Mouse (Mus musculus): ENCODE measurements around the gene Unc5b.

Unc5b gene

GRCm38 (mm10) chr10:60800295-60801167 lies 30.9 kb downstream of the Unc5b start:
- DNase-seq (ENCODE audit: low read depth): no peak

DNA sequence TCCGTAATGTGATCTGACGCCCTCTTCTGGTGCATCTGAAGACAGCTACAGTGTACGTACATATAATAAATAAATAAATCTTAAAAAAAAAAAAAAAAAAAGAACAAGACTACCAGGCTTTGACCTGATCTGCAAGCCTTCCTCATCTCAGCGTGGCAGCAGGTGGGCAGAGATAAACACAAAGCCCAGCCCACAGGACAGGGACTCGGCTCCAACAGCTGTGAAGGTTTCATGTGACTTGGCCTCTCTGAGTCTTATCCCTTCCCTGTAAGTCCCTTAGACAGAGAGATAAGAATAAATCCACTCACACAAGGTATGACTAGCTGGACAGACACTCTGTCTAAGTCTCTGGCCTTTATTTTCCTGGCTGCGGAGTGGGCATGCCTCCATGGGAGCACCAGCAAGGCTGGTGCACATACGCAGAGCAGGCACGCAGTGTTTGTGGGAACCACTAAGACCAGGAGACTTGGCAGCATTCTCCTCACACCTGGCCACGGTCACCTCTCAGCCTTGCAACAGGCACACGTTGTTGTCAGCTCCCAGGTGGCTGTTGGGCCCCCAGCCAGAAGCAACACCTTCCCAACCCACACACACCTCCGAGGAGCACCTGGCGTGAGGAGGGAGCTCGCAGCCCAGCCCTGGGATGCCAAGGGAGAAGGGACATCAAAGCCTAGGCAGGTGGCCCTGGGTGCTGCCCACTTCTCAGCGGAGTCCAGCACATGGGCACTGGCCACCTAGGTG lies 33.5 kb downstream of the Unc5b start:
- no peak for DNase-seq (ENCODE audit: low read depth)

DNA sequence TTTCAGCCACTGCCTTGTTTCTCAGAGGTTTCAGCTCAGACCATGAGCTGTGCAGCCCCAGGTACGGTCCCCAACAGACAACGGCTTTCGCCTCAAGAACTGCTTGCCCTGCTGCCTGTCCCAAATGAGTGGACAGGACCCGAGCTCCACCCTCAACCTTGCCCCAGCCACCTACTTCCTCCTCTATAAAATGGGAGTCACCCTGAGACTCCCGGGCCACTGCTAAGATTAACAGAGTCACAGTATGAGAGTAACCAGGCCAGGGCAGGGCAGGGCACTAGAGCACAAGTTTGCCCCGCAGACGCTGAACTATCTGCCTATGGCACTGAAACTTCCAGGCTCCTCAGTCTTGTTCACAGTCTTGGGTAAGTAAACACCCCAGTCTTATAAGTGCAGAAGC lies 34.9 kb downstream of the Unc5b start:
- no peak for DNase-seq (ENCODE audit: low read depth)

GRCm38 (mm10) chr10:60796028-60796427 lies 35.4 kb downstream of the Unc5b start:
- no peak for DNase-seq (ENCODE audit: low read depth)

DNA sequence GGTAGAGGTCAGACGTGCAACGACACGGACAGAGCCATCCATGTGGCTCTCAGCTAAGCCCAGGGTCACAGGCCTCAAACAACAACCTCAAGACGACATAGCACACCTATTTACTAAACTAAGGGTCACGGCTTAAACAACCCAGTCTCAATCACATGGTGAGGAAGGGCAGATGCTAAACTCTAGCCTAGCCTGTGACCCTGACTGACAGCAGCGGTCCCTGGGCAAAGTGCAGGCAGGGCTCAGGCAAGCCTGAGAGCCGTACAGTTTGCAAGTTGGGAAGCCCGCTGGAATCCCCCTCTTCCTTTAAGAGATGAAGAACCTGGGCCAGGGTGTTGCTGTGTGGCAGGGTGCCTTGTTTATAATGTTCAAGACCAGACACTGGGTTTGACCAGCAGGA lies 36.6 kb downstream of the Unc5b start:
- no peak for DNase-seq (ENCODE audit: low read depth)

GRCm38 (mm10) chr10:60794374-60794773 lies 37.0 kb downstream of the Unc5b start:
- no peak for DNase-seq (ENCODE audit: low read depth)

DNA sequence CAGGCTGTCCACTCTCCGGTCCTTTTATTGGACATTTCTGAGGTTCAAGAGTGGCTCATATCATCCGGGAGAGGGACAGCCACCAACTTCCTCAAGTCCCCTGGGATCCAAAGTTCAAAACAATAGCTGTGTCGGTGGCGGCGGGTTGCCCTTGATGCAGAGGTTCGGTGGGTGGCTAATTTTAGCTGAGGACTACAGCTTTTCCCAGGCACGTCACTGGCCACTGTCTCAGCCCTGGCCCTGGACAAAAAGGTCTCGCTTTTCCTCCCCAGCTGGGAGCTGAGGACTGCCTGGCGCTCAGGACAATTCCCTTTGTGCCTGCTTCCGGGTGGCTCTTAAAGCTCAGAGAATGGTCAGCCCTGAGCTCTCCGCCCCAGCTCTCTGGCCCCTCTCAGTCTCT lies 38.5 kb downstream of the Unc5b start:
- no peak for DNase-seq (ENCODE audit: low read depth)

DNA sequence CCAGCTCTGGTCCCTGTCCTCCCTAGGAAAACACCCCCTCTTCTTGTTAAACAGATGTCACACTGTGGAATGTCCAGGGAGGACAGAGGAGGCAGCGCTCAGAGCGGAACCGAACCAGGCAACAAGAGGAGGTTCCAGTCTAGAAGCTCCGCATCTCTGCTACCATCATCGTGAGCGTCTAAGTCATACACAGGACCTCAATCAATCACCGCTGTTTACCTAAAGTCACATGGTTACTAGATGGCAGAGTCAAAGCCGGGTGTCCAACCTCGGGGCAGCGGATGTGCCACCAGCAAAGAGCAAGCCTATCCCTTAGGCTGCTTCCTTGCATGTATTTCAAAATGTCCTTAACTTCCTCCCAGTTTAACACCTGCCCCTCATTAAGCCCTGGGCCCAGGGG lies 39.0 kb downstream of the Unc5b start:
- no peak for DNase-seq (ENCODE audit: low read depth)

- DNase-seq (ENCODE audit: low read depth): no peak
These were observed 40.5 kb downstream of the Unc5b start for GRCm38 (mm10) chr10:60790912-60791311.

DNA sequence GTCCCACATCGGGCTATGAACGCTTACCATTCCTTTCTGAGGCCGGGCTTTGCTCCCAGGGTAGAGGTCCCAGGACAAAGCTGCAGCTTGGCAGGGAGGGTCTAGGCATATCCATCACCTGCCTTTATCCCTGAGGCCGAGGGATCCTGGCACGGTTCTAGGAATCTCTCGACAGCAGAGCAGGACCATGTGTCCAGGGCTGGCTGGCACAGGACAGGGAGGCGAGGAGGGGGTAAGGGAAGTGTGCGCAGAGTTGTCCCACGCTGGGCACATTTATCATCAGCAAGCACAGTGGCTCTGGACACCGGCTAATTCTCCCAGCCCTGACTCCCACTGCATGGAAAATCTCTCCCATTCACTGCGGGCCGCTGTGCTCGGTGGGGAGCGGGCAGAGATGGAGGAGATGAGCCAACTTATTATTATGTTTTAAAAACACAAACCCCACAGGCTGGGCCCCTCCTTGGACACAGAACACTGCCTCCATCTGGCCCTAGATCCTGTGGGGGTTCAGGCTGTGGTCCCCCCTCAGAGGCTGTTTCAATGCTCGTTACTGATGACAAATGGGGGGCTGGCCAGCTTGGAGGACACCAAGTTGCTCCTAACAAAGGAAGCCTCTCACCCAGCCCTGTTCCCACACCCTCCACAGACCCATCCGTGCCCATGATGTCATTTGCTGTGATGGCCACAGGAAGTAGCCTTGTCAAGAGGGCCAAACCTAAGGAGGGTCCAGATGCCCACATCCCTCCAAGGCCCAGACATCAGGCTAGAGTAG lies 43.9 kb downstream of the Unc5b start:
- DNase-seq (ENCODE audit: low read depth): no peak

- no peak for DNase-seq (ENCODE audit: low read depth)
These were observed 47.8 kb downstream of the Unc5b start for GRCm38 (mm10) chr10:60783608-60784007.

GRCm38 (mm10) chr10:60779628-60780027 lies 51.8 kb downstream of the Unc5b start:
- peak; percentile 71 for DNase-seq (ENCODE audit: low read depth)

GRCm38 (mm10) chr10:60778542-60778941 lies 52.8 kb downstream of the Unc5b start:
- DNase-seq (ENCODE audit: low read depth): no peak

DNA sequence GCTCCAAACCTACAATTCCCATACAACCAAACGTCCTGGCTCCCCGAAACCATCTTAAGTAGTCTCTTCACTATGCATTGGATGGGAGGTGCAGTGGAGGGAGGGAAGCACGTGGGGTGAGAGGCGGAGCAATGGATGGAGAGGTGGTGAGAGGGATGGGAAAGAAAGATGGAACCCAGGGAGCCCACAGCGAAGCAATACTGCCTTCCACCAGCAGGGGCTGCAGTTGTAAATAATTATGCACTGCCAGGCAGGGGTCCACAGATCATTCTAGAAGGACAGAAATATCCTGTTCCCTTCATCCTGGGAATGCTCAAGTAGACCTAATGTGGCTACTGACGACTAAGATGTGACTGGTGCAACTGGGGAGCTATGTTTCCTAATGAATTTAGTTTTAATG lies 55.9 kb downstream of the Unc5b start:
- DNase-seq (ENCODE audit: low read depth): no peak

DNA sequence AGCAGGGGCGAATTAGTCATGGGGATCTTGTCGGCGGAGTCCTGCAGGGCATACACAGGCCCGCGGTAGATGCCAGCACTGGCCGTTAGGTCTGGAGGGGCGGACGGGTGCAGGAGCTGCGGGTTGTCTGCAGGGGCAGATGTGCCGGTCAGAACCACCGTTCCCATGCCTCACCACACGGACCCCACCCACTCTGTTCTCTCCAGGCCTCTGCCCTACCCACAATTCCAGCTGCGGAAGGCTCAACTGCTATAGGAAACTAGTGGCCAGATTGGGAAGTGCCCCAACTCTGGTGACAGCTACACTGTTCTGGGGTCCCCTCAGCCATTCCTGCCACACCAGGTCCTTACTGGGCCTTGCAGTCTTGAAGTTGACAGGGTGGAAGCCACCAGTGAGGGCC lies 56.8 kb downstream of the Unc5b start:
- DNase-seq (ENCODE audit: low read depth): no peak

- no peak for DNase-seq (ENCODE audit: low read depth)
These were observed 60.5 kb downstream of the Unc5b start for GRCm38 (mm10) chr10:60770855-60771254.

GRCm38 (mm10) chr10:60768614-60769013 lies 62.8 kb downstream of the Unc5b start:
- no peak for DNase-seq (ENCODE audit: low read depth)

GRCm38 (mm10) chr10:60767400-60767799 lies 64.0 kb downstream of the Unc5b start:
- no peak for DNase-seq (ENCODE audit: low read depth)

DNA sequence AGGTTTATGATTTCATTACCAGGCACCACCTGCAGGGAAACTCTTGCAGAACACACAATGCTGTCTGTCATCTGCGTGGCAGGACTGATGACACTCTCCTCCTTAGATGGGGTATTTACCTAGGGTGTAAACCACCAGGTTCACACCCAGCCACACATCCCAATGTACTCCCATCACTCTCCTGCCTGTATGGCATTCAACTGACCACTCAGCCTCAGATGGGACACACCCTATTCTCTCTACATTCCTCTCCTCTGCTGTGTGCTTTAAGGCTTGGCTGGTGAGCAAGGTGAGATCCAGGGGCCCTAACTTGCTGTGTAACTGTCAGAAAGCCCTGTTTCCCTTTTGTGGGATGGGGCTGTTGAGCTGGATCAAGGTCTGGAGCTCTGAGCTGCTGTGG lies 69.3 kb downstream of the Unc5b start:
- no peak for DNase-seq (ENCODE audit: low read depth)

- peak; percentile 86 for DNase-seq (ENCODE audit: low read depth)
These were observed 71.0 kb downstream of the Unc5b start for GRCm38 (mm10) chr10:60760377-60760776.

DNA sequence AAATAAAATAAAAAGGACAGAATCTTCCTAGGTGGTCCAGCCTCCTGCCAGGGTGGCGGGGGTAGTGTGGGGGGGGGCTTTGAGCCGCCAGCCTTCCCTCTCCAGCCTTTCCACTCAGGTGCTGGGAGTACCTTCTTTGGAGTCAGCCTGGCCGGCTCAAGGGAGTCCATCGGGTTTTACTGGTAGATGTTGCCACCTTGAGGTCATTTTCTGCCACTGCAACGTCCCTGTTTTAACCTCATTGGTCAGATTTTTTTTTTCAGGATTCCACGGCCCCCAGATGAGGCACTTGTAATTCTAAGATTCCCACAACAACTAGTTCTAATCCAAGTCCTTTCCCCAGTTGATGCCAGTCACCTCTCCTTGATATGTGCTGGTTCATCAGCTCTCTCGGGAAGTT lies 74.4 kb downstream of the Unc5b start:
- DNase-seq (ENCODE audit: low read depth): peak; percentile 37

GRCm38 (mm10) chr10:60756146-60756545 lies 75.2 kb downstream of the Unc5b start:
- DNase-seq (ENCODE audit: low read depth): no peak

GRCm38 (mm10) chr10:60753941-60754340 lies 77.4 kb downstream of the Unc5b start:
- DNase-seq (ENCODE audit: low read depth): no peak
